Mouse (Mus musculus) left cerebral cortex, adult 2 months (tissue): ENCODE data around the gene Ptchd1. TPM values are rescaled to one million over a fixed set of nuclear protein-coding genes. Genes with fewer than 3 reads are reported as not detected.

ENCODE experiments used
- DNase-seq, 2 experiments: peaks; one replicate each; pipeline ENCODE4 v3.0.0; 2021 to 2022; ENCODE audit warnings: low spot score in 2 of 2, mixed read lengths in 1 of 2; ENCODE audit errors: extremely low spot score in 1 of 2
- H3K27ac ChIP-seq: fragments of 200-600 bp; 2 replicates; pipeline ENCODE4 v1.8.1; 2022
- H3K4me3 ChIP-seq: fragments of 200-600 bp; 2 replicates; pipeline ENCODE4 v1.8.1; 2022
- CTCF ChIP-seq: fragments of 200-600 bp; IDR thresholded peaks from 2 replicates; pipeline ENCODE4 v1.8.1; 2022; ENCODE audit warnings: antibody characterized with exemption, mild to moderate bottlenecking, moderate library complexity
- intact Hi-C: fragments of 180-260 bp; cut with DNase I; formaldehyde crosslinking; loops from one replicate; pipeline ENCODE4 v1.15.1; 2025
- total RNA-seq, 2 experiments: library from RNA; stranded (reverse); gene quantifications; 2 replicates each; pipeline ENCODE4 v1.2.3; 2021

The Ptchd1 gene
- total RNA-seq, 2 experiments from 2014 or later: 17.6 to 19.8 TPM

DNA sequence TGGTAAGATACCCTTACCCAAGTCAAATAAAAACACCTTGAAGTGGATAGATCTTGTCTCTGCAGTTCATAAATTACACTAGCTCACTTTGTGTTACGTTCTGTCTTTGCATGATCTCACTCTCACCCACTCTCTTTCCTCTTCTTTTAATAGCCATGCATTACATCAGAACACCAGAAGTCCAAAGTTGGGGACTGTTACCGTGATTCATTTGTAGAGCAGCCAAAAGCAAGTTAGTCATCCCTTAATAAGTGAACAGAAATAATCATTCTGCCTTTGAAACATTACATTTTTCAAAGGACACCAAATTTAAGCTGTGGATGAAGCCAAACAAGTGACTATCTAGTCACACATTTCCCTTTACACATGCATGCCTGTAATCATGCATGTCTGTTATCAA lies 31.1 kb downstream of the Ptchd1 start:
- H3K27ac ChIP-seq: no peak overlapping the region
- H3K4me3 ChIP-seq: no peak overlapping the region
- TF ChIP-seq CTCF: no peak
- intact Hi-C loops: no loop called here
- no peak for DNase-seq

DNA sequence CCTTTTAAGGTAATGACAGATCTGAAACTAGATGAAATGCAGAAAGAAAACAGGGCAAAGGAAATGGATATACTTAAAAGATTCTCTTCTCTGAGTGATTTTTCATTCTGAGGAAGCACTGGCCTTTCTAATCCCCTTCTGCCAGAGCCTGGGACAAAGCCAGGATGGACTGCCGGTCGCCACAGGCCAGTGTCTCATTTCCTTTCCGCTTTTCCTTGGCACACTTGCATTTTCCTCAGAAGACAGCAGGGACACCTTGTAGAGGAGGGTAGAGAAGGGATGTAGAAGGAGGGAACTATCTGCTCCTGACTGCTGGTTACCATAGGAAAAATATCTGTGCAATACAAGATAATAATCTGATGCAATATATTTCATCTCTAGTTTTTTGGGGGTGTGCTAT lies 32.1 kb downstream of the Ptchd1 start:
- H3K4me3 ChIP-seq: no peak overlapping the region
- no peak for DNase-seq
- no peak for TF ChIP-seq CTCF
- intact Hi-C loops: no loop called here
- no peak overlapping the region for H3K27ac ChIP-seq

DNA sequence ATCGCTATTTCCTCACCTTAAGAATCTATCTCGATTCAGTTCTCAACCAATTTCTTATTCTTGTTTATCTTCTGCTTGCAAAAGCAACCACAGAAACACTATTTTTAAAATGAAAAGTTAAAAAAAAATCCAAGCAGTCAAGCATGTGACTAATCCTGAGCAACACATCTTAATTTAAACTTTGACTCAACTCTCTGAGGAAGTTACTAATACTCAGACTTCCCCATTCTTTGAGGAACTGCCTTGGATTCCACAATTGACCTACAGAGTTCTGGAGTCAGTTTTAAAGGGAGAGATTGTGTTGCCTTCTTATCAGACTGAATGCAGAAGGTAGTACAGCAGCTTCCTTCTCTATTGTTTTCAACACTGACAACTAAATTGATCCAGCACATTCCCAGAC lies 39.0 kb downstream of the Ptchd1 start:
- TF ChIP-seq CTCF: no peak
- no peak overlapping the region for H3K27ac ChIP-seq
- intact Hi-C loops: no loop called here
- no peak overlapping the region for H3K4me3 ChIP-seq
- no peak for DNase-seq

DNA sequence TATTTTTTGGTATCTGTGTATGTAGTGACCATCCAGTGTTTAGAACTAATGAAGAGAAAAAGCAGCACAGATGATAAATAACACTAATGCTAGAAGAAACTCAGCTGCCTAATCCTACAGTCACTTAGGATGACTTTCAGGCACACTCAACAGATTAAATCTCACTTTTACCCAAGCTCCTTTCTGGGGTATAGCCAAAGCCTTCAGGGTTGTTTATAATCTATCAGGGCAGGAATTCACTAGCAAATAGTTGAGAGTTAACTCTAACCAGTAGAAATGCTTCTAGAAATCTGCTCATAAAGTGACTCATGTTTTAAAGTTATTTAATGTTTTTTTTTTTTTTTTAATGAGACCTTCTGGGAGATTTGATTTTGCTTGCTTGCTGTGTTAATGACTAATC lies 43.8 kb downstream of the Ptchd1 start:
- Histone ChIP-seq H3K4me3 (no peak overlapping the region), H3K27ac (no peak overlapping the region)
- TF ChIP-seq CTCF: no peak
- no peak for DNase-seq
- intact Hi-C loops: no loop called here

DNA sequence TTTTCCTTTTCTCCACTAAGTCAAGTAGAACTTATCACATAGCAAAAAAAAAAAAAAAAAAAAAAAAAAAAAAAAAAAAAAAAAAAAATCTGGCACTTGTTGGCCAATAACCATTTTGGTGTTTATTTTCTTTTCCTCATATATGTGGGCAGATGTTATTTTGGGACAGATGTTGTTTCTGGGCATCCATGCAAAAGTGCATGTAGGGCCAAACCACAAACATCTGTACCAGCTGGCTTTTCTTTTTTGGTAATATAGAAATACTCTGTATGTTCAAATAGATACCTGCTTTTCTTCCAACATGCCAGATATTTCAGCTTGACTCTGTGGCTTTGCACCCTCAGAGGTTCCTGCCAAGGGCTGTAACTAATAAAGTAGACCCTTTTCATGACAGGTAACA lies 51.2 kb downstream of the Ptchd1 start:
- intact Hi-C loops: no loop called here
- no peak for DNase-seq
- no peak for TF ChIP-seq CTCF
- Histone ChIP-seq H3K4me3 (no peak overlapping the region), H3K27ac (no peak overlapping the region)

DNA sequence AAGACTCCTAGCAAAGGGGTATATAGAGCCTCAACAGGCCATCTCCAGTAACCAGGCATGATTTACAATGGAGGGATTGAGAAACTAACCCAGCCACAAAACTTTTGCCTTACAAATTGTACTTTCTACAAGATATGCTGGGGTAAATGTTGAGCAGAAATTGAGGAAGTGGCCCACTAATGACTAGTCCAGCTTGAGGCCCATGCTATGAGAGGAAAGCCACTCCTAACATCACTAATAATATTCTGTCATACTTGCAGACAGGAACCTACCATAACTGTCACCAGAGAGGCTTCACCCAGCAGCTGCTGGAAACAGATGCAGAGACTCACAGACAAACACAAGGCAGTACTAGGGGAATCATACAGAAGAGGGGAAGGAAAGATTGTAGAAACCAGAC lies 79.8 kb downstream of the Ptchd1 start:
- no peak for DNase-seq
- intact Hi-C loops: no loop called here

More for the DNA sequence above, 79.8 kb downstream of the Ptchd1 start:
- no peak for TF ChIP-seq CTCF
- no peak overlapping the region for H3K27ac ChIP-seq
- no peak overlapping the region for H3K4me3 ChIP-seq

Other genes with a start within 250 kb of the Ptchd1 start
- gene Gm15155, start 927 bp upstream of the Ptchd1 start, total RNA-seq: under 1 TPM; 0.54 to 0.70 TPM